Mouse (Mus musculus): ENCODE data around the gene Ptpn4.

Gene Ptpn4

DNA sequence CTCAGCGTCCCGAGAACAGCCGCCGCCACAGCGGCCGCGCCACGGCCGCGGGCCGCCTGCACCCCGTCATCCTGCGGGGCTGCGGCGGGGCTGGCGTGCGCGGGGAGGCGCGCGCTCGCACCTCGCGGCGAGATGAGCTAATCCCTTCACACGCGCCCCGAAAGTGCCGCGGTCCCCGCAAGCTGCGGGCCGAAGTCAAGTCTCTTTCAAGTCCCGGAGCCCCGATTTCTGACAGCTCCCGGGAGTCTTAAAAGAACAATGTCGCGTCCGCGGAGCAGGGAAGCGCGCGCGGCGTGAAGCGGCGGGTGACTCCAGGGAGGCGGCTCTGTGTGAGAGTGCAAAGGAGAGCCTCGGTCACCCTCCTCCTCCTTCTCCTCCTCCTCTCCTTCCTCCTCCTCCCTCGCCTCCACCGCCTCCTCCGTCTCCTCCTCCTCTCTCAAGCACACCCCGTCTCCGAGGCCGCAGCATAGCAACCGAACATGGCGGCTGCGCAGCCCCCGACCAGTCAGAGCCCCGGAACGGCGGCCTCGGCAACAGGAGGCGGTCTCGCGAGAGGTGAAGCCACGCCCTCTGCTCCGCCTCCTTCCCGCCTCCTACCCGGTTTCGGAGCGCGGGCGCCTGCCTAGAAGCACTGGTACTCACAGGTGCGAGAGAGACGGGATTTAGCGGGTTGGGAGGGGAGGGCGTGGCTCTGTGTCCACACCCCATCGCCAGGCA, at the start of gene Ptpn4:
TSS of gene Ptpn4 (minus strand) at position 579 of the 717 bp plus-strand sequence.
- no peak for TF ChIP-seq GATA4 (IDR thresholded peaks at IDR 0.05; ENCODE audit: insufficient replicate concordance, low read length)

DNA sequence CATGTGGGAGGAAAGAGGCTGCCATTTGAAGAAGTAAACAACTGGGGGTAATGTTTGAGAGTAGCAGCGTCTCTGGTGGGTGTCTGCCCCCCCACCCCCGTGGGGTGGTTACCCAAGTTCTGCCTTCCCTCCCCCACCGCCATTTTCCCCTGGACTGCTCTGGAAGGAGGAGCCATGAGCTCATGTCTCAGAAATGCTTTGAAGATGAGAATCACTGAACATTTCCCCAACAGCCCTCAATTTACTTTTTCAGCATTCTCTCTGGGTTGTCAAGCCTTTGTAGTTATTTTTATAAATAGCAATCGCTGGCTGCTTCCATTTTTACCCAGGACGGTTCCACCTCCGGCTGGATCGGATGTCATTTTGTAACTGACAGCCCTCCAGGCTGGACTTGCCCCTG, 48.9 kb upstream of the Ptpn4 start:
- TF ChIP-seq GATA4 (IDR thresholded peaks at IDR 0.05; ENCODE audit: insufficient replicate concordance, low read length) = no peak

DNA sequence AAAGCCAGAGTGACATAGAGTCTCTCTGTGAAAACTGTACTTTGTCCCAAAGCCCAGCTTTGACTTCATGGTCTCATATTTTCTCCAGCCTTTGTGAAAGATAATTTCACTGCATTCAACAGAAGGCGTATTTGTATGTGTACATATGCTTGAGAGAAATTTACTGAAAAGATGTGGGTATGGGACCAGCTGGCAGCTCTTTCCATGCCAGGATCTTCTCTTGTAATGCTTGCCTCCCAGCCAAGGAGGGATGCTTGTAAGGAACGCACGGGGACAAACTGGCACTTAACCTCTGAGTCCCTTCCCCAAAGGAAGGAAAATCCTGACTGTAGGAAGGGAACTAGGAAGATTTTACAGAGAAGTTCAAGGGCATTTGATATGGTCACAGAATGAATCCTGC, 46.9 kb upstream of the Ptpn4 start:
- TF ChIP-seq GATA4 (IDR thresholded peaks at IDR 0.05; ENCODE audit: insufficient replicate concordance, low read length) = no peak

DNA sequence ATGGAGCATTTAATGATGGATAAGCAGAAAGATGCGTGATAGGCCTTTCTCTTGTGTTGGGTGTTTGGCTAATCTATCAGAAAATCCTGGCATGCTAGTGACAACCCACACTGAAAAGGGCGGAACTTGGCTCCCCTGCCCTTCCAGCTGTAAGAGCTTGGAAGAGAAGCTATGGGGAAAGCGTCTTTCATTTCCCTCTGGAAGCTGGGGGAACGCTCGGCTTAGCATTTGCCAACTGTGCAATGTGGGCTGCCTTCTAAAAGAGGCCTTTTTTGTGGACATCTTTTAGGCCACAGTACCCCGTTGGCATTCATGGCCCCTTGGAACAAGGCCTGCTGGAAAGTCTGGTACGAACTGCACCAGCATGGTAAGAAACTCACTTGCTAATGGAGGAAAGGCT, 41.5 kb upstream of the Ptpn4 start:
- TF ChIP-seq GATA4 (IDR thresholded peaks at IDR 0.05; ENCODE audit: insufficient replicate concordance, low read length) = no peak

DNA sequence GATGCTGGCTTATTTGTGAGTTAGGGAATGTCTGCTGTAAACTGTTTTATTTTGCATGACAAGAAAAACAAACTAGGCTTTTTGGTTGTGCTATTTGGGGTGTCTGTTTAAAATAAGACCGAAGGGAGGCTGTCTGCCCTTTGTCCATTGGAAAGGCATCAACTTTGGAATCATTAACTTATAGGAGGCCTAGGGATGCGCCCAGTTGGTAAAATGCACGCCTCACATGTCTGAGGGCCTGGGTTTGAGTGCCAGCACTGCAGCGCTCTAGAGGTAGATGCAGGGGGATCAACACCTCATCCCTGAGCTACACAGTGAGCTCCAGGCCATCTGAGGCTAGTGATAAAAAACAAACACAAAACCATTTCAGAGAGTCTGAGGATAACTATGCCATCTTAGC, 40.1 kb upstream of the Ptpn4 start:
- no peak for TF ChIP-seq GATA4 (IDR thresholded peaks at IDR 0.05; ENCODE audit: insufficient replicate concordance, low read length)

DNA sequence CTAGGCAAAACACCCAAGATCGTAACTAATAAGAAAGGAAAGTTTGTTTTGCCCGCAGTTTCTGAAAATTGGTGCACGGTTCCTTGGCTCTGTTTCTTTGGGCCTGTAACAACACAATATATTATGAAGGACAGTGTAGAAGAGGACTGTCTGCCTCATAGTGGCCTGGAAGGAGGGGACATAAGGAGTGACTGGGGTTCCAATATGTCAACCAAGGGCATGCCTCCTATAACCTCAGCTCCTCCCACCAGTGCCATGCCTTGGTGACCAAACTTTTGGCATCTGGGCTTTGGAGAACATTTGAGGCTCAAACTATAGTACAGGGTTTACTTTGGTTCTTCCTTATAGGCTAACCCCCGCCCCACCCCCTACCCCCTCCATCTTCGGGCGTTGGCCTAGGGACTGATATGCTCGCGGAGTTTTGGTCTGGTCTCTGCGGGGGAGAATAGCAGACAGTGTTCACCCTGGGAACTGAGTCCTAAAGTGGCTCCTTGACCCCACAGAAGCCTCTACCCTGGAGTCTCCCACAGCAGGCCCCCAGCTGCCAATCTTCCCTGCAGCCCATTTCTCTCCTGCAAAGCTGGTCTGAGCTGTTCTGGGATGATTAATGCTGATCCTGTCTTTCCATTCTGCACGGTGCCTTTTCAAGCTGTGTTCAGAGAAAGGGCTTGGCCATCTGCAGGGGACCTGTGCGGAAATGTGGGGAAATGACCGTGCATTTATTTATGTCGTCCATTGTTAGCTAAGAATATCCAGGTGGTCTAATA, 31.2 kb upstream of the Ptpn4 start:
- TF ChIP-seq GATA4 (IDR thresholded peaks at IDR 0.05; ENCODE audit: insufficient replicate concordance, low read length) = no peak

DNA sequence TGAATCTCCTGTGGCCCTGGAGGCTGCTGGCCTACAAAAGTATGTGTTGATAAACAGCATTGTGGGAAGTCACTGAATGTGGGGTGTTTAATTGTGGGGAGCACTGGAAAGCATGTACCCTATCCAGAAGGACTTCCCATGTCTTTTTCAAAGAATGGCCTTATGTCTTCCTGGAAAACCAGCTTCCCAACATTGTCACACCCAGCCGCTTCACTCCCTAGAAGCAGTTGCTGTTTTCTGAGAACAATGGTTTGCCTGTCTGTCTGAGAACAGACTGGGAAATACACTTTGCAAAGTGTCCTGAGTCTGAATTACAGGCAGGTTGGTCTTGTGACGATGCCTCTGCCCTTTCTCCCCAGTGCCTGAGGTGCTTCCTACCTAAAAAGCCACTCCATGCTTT, 29.9 kb upstream of the Ptpn4 start:
- TF ChIP-seq GATA4 (IDR thresholded peaks at IDR 0.05; ENCODE audit: insufficient replicate concordance, low read length) = no peak

DNA sequence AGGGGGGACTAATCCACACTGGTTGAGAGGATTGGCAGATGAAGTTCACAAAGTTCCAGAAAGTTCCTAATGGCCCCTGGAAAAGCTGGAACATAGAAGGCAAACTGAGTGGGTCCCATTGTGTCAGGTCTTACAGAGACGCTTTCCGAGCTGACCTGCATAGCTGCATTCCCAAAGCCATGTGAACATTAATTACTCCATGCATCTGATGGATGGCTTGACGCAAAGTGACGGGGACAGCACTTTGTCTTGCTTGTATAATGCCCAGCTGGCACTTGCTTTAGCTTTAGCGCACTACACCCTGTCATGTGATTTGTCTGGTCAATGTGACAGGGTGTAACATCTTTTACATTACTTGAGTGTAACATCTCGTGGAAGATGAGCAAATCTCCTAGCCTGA, 27.9 kb upstream of the Ptpn4 start:
- no peak for TF ChIP-seq GATA4 (IDR thresholded peaks at IDR 0.05; ENCODE audit: insufficient replicate concordance, low read length)

DNA sequence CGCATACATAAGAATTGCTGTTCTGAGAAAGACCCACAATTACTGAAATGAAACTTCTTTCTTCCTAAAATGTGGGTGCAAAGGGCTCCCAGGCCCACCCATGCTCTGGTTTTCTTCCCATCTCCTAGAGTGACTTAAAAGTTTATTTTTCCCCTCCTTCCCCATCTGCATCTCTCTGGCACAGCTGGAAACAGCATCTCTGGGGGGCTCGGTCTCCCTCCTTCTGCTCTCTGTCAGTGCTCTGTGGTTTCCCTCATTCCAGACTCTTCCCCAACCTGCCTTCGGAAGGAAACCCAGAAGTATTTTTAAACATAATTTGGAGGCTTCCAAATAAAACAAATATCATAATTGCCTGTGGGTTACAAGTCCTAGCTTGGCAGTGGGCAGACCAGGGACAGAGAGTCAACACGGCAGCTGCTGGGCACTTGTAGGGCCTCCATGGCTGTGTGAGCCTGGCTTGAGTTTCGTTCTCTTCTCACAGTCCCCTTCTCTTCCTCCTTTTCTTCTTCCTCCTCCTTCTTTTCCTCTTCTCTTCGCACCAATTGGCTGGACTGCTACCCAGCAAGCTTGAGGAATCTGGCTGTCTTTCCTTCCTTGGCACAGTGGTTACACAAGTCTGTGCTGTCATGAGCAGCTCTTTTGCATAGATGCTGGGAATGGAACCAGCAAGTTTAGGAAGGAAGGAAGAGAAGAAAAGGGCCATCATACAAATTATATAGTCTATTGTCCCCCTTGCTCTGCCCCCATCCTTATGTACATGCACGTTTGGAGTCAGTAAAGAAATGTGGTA, 26.3 kb upstream of the Ptpn4 start:
- TF ChIP-seq GATA4 (IDR thresholded peaks at IDR 0.05; ENCODE audit: insufficient replicate concordance, low read length) = no peak

DNA sequence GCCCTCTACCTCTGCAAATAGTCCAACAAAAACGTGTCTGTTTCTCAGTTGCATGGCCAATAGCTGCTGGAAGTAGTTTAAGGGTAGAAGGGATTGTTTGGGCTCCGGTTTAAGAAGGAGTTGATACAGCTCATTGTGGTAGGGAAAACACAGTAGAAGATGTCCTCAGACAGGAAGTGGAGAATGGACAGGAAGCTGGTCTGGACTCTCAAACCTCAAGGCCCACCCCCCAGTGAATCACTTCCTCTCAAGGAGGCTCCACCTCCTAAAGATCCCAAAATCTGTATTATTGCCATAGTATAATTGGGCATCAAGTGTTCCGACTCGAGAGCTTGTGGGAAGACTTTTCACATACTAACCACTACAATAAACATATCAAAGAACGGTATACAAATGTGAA, 22.2 kb upstream of the Ptpn4 start:
- no peak for TF ChIP-seq GATA4 (IDR thresholded peaks at IDR 0.05; ENCODE audit: insufficient replicate concordance, low read length)

DNA sequence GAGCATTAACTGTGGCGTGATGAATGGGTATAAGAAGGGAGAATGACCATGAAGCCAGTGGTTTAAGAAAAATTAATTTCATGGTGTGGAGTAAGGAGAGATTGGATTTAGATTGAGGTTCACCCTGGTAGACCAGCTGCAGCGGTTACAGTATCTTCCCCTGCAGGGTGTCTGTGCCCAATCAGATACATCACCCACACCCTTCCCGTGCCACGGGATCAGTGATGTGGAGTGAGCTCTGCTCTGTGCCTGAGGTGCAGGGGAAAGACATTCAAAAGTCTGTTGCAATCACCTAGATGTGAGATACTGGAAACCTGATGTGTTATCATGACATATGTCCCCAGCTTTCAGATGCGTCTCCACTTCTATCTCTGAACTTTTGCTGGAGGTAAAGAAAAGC, 15.6 kb upstream of the Ptpn4 start:
- TF ChIP-seq GATA4 (IDR thresholded peaks at IDR 0.05; ENCODE audit: insufficient replicate concordance, low read length) = no peak

DNA sequence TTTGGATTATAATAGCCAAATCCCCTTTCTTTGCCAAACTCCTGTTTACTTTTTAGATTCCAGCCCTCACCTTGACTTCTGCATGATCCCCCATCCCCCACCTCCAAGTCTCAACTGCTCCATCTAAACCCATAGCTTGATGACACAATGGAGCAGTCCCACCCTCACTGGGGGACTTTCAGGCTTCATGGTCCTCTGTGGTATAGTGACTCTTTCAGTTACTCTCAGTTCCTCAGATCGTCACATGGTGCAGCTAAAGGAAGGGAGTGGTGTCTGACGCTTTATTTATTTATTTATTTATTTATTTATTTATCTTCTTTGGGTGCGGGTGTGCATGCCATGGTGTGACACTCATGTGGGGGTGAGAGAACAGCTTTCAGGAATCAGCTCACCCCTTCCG, 14.9 kb upstream of the Ptpn4 start:
- no peak for TF ChIP-seq GATA4 (IDR thresholded peaks at IDR 0.05; ENCODE audit: insufficient replicate concordance, low read length)

DNA sequence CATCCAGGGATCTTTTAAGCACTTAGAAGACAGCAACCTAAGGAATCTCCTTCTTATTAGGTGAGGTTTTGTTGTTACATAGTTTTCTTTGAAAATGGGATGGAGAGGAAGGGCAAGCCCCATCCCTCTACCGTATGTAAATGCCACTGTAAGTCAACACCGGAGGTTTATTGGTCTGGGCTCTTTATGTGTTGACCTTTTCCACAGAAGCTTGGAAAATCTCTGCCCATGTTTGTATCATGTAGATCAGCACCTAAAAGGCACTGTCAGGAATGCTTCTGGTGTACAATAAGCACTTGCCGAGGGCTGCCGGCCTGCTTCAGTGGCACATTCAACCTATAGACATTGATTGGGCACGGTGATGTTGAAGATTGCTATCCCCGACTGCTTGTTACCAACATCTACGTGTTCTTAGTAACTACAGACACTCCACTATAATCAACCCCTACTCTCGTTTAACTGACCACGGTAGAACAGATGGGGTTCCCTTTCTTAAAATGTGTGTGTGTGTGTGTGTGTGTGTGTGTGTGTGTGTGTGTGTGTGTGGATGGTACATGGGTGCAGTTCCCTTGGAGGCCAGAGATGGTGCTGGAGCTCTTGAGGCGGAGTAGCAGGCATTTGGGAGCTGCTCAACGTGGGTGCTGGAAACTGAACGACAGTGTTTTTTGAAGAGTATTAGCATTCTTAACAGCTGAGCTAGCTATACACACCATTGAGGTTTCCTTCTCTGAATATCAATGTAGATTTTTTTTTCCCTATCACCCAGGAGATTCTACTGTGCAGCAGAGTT, 11.9 kb upstream of the Ptpn4 start:
- no peak for TF ChIP-seq GATA4 (IDR thresholded peaks at IDR 0.05; ENCODE audit: insufficient replicate concordance, low read length)

DNA sequence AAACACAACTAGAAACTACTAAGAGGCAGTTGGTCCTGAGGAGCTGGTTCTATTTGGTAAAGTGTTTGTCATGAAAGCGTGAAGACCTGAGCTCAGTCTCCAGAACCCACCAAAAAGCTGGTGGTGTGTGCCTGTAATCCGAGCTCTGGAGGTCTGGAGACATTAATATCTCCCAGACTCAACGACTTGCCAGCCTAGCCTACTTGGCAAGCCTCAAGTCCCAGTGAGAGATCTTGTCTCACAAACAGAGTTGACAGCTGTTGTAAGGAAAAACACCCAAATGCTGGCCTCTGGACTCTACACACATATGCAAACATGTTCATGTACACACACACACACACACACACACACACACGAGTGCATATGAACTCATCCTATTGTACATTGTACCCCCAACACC, 7.9 kb upstream of the Ptpn4 start:
- TF ChIP-seq GATA4 (IDR thresholded peaks at IDR 0.05; ENCODE audit: insufficient replicate concordance, low read length) = no peak

DNA sequence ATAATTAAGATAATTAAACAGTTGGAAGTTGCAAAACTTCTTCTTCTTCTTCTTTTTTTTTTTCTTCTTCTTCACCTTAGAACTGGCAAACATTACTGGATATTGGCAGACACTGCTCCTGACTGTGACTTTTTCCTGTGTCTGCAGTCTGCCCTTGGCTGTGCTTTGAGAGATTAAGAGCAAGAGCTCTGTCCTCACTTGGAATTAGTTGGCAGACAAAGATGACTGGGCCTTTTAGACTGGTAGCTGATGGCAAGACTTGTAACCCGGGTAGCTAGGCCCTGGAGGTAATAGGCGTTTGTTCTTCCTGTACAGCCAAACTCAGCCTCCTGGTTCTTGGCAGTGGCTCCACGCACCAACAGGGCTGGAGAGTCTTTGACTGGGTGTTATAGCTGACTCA, 5.7 kb upstream of the Ptpn4 start:
- no peak for TF ChIP-seq GATA4 (IDR thresholded peaks at IDR 0.05; ENCODE audit: insufficient replicate concordance, low read length)
